Mouse (Mus musculus) MEL (cell line): ENCODE results near the gene Nanos3.

Experiments
- CTCF ChIP-seq, 3 experiments: IDR thresholded peaks in 2 of 3; conservative IDR thresholded peaks in 1 of 3; 2 replicates each; pipeline ENCODE4 v1.5.1; 2011 to 2012; ENCODE audit warnings: low read length in 3 of 3, low read depth in 2 of 3, mild to moderate bottlenecking in 2 of 3, improper control_type of control experiment in 1 of 3, inconsistent platforms in 1 of 3, mixed read lengths in 1 of 3, moderate library complexity in 1 of 3; ENCODE audit not compliant: control insufficient read depth in 1 of 3, insufficient read depth in 1 of 3, poor library complexity in 1 of 3, severe bottlenecking in 1 of 3
- ELF1 ChIP-seq: IDR thresholded peaks from 2 replicates; pipeline ENCODE4 v1.6.1; 2014; ENCODE audit warnings: low read depth, mild to moderate bottlenecking, inconsistent platforms, low read length, improper control_type of control experiment, moderate library complexity
- EP300 ChIP-seq, 2 experiments: IDR thresholded peaks; 2 replicates each; pipeline ENCODE4 v1.6.1; 2011; ENCODE audit warnings: improper control_type of control experiment in 2 of 2, low read length in 2 of 2, low read depth in 1 of 2, mild to moderate bottlenecking in 1 of 2
- ETS1 ChIP-seq: IDR thresholded peaks from 2 replicates; pipeline ENCODE4 v1.6.1; 2012; ENCODE audit warnings: low read depth, mild to moderate bottlenecking, inconsistent platforms, low read length, improper control_type of control experiment, moderate library complexity
- POLR2A ChIP-seq, 2 experiments: IDR thresholded peaks; 2 replicates each; pipeline ENCODE4 v1.6.1; 2011 to 2012; ENCODE audit warnings: low read length in 2 of 2, mild to moderate bottlenecking in 2 of 2, control low read depth in 1 of 2, improper control_type of control experiment in 1 of 2, low read depth in 1 of 2, moderate library complexity in 1 of 2; ENCODE audit not compliant: control insufficient read depth in 1 of 2, insufficient read depth in 1 of 2, poor library complexity in 1 of 2
- POLR2AphosphoS2 ChIP-seq: IDR thresholded peaks from 2 replicates; pipeline ENCODE4 v1.6.1; 2011; ENCODE audit warnings: low read length, improper control_type of control experiment
- POLR2AphosphoS5 ChIP-seq: IDR thresholded peaks from 2 replicates; pipeline ENCODE4 v1.6.1; 2012; ENCODE audit warnings: low read depth, borderline replicate concordance, mild to moderate bottlenecking, inconsistent platforms, low read length, moderate library complexity, mixed read lengths
- SMC3 ChIP-seq: IDR thresholded peaks from 2 replicates; pipeline ENCODE4 v1.6.1; 2011; ENCODE audit warnings: low read depth, low read length, improper control_type of control experiment
- ZKSCAN1 ChIP-seq: IDR thresholded peaks from 2 replicates; pipeline ENCODE4 v1.6.1; 2012; ENCODE audit warnings: low read depth, mild to moderate bottlenecking, inconsistent platforms, low read length, improper control_type of control experiment, moderate library complexity
- ZMIZ1 ChIP-seq: IDR thresholded peaks from 2 replicates; pipeline ENCODE4 v1.6.1; 2012; ENCODE audit warnings: low read depth, mild to moderate bottlenecking, inconsistent platforms, low read length, improper control_type of control experiment, moderate library complexity
- ZNF384 ChIP-seq: IDR thresholded peaks from 2 replicates; pipeline ENCODE4 v1.6.1; 2012; ENCODE audit warnings: low read depth, mild to moderate bottlenecking, inconsistent platforms, low read length, improper control_type of control experiment

DNA sequence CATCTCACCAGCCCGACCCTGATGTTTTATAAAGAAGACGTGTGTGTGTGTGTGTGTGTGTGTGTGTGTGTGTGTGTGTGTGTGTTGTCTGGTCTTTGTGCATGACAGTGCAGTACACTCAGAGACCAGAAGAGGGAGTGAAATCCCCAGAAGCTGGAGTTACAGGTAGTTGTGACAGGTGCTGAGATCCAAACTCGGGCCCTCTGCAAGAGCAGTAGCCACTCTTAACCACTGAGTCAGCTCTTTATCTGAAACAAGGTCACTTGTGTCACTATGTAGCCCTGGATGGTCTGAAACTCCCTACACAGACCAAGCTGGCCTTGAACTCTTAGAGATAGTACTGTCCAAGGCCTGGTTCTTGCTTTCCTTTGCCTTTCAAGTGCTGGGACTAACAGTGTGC, 21.6 kb upstream of the Nanos3 start:
- TF ChIP-seq ELF1 (no peak), CTCF (IDR thresholded peaks at IDR 0.05 in 2 of 3, conservative IDR thresholded peaks at IDR 0.05 in 1 of 3; ENCODE audit: control insufficient read depth in 1 of 3, insufficient read depth in 1 of 3, low read depth in 2 of 3, low read length in 3 of 3, poor library complexity in 1 of 3, severe bottlenecking in 1 of 3) (peak in 2 of 3 experiments; percentile 5 to 33; a peak in 2 of 6 replicates), POLR2A (IDR thresholded peaks at IDR 0.05; ENCODE audit: control insufficient read depth in 1 of 2, insufficient read depth in 1 of 2, low read depth in 1 of 2, low read length in 2 of 2, poor library complexity in 1 of 2) (no peak), POLR2AphosphoS5 (no peak), ZMIZ1 (no peak), SMC3 (no peak), ETS1 (no peak), EP300 (IDR thresholded peaks at IDR 0.05; ENCODE audit: low read depth in 1 of 2, low read length in 2 of 2) (no peak), POLR2AphosphoS2 (no peak), ZNF384 (no peak), ZKSCAN1 (no peak)
